Mouse (Mus musculus): ENCODE results near the gene Cfb.
"Not testable (repeated sequence)": the region's sequence is repeated elsewhere in the genome, so short reads cannot be mapped to it uniquely, and the experiment has no call there.

Cfb gene

DNA sequence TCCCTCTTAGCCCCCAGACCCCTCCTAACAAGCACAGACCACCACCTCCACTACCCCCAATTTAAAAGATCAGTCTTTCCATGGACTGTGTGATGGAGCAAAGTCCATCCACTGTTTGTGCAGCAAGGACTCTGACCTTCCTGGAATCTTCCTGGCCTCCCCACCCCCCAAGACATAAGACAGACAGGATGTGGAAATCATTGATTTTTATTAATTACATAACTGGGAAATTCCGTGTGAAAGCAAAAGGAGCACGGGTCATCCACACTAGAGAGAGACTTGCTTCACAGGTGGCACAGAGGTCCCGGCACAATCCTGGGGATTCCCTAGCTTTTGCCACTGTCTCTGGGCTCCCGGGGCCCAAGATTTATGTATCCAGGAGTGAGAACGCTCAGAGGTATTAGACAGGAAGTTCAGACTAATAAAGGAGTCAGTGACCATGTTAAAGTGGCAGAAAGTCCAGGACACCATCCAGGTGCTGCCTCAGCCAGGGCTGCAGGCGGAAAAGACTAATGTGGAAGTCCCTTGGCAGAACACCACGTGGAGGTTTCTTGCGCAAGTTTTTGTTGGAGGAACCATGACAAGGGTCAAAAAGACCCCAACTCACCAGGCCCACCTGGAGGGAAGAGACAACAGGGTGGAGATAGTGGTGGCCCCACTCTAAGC, at the start of gene Cfb:
TSS of gene Cfb (minus strand) at position 103 of the 666 bp plus-strand sequence.
- no peak for DNase-seq (ENCODE audit: low read depth, low spot score)

DNA sequence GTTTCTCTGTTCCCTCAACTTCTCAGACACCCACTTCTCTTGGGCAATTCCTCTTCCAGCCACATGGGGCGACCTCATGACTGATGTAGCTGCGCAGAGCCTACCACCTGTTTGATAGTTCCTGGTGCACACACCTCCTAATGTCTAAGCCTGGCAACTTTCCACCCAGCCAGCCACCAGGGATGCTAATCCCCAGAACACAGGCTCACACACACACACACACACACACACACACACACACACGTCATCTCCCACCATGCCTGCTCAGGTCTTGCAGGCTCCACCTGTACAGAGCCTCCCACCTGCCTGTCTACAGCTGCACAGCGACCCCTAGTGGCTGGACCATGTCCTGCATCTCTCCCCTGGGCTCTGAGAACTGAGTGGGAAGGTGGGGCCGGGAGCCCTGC, 49.6 kb upstream of the Cfb start:
- DNase-seq (ENCODE audit: low read depth, low spot score) = peak; percentile 61

DNA sequence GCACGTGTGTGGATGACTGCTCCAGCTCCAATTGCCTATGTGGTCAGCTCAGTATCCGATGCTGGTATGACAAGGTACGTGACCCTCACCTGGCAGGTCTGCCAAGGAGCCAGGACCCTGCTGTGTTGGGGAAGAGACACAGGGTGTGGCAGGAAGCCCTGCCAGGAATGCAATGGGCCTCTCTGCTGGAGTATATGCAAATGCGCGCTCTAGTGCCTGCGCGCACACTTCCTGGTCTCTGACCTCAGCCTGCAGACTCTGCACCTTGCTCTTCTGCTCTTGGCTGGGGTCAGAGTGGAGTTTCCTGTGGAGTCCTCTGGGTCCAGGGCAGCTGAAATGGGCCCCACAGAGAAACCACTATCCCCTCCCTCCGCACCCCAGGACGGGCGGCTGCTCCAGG, 48.7 kb upstream of the Cfb start:
- no peak for DNase-seq (ENCODE audit: low read depth, low spot score)

DNA sequence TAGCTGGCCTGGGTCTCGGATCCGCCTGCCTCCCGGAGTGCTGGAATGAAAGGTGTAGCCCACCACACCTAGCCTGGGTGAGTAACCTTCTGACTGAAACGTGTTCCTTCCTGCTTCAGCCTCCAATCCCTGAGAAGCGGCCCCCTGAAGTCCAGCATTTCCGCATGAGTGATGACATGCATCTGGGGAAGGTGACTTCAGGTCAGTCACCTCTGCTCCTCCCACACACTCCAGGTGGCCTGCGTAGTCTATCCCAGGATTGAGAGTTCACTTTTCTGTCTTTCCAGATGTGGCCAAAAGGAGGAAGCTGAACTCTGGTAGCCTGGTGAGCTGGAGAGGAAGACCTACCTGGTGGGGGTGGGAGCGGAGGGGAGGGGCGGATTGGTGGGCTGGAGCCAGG, 40.6 kb upstream of the Cfb start:
- no peak for DNase-seq (ENCODE audit: low read depth, low spot score)

DNA sequence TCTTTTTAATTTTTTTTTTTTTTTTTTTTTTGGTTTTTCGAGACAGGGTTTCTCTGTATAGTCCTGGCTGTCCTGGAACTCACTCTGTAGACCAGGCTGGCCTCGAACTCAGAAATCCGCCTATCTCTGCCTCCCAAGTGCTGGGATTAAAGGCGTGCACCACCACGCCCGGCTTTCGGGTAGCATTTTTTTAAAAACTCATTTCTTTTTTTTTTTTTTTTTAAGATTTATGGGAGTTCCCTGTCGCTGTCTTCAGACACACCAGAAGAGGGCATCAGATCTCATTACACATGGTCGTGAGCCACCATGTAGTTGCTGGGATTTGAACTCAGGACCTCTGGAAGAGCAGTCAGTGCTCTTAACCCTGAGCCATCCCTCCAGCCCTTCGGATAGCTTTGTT, 39.6 kb upstream of the Cfb start:
- not testable (repeated sequence) for DNase-seq (ENCODE audit: low read depth, low spot score)

DNA sequence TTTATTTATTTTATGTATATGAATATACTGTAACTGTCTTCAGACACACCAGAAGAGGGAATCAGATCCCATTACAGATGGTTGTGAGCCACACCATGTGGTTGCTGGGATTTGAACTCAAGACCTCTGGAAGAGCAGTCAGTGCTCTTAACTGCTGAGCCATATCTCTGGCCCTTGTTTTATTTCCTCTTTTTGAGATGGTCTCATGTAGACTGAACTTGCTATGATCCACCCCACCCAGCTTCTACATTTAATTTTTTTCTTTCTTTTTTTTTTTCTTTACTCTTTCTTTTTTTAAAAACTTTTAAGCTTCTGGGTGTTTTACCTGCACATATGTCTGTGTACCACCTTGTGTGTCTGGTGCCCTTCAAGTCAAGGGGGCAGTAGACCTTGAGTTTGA, 38.5 kb upstream of the Cfb start:
- DNase-seq (ENCODE audit: low read depth, low spot score) = not testable (repeated sequence)

DNA sequence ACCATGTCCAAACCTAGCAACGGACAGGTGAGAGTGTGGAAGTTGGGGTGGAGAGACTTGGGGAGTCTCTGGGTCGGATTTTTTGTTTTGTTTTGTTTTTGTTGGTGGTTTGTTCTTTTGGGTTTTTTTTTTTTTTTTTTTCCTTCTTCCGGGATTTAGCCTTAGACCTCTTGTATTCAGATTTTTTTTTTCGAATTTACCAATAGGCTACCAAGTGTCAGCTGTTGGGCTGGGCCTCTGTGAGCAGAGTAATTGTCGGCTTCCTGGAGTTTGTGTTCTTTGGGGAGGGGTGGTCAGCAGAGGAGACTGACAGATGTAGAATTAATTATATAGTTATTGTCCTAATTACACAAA, 37.5 kb upstream of the Cfb start:
- no peak for DNase-seq (ENCODE audit: low read depth, low spot score)

DNA sequence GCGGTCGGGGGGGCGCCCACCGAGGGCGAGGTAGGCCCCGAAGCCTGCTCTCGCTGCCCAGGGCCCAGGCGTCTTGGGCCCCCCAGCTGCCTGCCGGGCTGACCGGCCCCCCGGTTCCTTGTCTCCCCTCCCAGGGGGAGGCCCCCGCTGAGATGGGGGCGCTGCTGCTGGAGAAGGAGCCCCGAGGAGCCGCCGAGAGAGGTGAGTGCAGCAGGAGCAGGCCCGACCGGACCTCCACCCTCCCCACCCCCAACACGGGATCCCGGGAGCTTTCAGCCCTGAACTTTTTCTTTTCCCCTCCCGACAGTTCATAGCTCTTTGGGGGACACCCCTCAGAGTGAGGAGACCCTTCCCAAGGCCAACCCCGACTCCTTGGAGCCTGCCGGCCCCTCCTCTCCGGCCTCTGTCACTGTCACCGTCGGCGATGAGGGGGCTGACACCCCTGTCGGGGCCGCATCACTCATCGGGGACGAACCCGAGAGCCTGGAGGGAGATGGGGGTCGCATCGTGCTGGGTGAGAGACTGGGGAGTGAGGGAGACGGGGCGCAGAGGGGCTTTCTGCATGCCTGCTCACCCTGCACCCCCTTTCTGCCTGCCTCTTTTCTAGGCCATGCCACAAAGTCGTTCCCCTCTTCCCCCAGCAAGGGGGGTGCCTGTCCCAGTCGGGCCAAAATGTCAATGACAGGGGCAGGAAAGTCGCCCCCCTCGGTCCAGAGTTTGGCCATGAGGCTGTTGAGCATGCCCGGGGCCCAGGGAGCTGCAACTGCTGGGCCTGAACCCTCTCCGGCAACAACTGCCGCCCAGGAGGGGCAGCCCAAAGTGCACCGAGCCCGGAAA, 37.0 kb upstream of the Cfb start:
- DNase-seq (ENCODE audit: low read depth, low spot score) = no peak

DNA sequence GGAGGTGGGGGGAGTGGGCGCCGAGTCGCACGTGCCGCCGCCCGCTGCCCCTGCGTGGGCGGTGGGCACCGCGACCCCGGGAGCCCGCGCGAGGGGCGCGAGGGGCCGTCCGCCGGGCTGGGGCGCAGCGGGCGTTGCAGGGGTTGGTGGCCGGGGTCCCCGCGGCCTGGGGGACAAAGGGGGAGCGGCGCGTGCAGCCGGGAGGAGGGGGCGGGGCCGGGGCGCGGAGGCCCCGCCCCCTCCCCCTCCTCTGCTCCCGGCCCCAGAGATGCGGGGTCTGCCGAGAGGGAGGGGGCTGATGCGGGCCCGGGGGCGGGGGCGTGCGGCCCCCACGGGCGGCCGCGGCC, 36.4 kb upstream of the Cfb start:
- no peak for DNase-seq (ENCODE audit: low read depth, low spot score)

DNA sequence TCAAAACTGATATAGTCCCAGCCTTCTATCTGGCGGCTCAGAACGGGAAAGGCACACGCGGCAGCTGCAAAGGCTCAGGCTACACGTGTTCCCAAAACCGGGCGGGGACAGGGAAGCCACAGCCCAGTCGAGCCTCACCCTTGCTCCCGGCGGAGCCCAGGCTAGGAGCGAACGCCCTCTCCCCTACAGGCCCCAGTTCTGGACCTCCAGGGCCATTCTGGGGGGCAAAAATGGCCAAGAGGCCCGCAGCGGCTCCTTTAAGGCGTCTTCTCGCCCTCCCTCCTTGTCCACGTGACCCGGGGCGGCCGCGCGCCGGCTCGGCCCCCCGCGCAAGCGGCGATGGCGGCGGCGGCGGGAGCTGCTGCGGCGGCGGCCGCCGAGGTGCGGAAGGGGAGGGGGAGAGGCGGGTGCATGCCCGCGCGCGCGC, 35.9 kb upstream of the Cfb start, which contains the start of the genes C2 and Ehmt2:
TSS of gene C2 (minus strand) at position 106 of the 427 bp plus-strand sequence.
TSS of gene Ehmt2 (plus strand) at position 310 of the 427 bp plus-strand sequence.
- peak; percentile 36 for DNase-seq (ENCODE audit: low read depth, low spot score)

DNA sequence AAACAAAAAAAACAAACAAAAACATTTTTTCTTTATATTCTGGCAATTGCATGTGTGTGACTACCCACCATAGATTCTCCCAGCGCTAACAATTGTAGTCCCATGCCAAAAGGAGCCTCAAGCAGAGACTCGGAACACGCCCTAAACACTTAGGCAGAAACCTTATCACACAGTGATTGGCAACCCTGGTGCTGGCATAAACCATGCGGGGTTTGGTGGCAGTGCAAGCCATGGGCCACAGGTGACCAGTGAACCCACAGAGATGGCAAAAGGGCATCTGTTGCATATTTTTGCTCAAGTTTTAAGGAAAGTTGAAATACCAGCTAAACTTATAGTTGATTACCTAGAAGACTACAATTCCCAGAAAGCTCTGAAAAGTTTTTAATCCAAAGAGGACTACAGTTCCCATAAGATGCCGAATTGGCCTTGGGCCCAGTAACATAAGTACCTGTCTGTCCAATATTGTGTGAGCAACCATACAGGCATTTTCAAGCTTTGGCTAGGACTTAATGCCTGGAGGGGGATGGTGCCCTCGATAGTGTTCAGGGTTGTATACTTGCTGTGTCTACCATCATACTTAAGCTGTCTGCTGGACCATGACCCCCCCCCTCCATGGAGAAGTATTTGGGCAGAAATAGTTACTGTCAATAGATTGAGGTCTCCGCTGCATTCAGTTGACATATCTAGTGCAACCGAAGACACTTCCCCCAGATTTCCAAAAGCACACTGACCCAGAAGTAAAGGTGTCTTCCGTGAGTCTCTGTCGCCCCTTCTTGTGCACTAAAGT, 35.2 kb upstream of the Cfb start:
- DNase-seq (ENCODE audit: low read depth, low spot score) = no peak

DNA sequence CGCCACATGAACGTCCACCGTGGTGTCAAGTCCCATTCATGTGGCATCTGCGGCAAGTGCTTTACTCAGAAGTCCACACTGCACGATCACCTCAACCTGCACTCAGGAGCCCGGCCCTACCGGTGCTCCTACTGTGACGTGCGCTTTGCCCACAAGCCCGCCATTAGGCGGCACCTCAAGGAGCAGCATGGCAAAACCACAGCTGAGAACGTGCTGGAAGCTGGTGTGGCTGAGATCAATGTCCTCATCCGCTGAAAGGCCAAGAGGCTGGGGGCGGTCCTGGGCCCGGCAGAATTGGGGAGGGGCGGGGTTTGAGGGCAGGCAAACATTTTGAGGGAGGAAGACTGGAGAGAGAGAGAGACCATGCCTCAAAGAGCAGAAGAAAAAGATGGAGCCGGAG, 34.0 kb upstream of the Cfb start:
- DNase-seq (ENCODE audit: low read depth, low spot score) = no peak

DNA sequence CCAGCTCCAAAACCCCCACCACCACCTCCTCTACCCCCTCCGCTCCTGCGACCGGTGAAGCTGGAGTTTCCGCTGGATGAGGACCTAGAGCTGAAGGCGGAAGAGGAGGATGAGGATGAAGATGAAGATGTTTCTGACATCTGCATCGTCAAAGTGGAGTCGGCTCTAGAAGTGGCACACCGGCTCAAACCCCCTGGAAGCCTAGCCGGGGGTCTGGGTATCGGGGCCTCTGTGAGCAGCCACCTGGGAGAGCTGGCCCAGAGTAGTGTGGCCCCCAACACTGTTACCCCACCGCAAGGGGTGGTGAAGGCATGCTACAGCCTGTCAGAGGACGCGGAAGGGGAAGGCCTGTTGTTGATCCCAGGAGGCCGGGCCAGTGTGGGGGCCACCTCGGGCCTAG, 33.4 kb upstream of the Cfb start:
- no peak for DNase-seq (ENCODE audit: low read depth, low spot score)

DNA sequence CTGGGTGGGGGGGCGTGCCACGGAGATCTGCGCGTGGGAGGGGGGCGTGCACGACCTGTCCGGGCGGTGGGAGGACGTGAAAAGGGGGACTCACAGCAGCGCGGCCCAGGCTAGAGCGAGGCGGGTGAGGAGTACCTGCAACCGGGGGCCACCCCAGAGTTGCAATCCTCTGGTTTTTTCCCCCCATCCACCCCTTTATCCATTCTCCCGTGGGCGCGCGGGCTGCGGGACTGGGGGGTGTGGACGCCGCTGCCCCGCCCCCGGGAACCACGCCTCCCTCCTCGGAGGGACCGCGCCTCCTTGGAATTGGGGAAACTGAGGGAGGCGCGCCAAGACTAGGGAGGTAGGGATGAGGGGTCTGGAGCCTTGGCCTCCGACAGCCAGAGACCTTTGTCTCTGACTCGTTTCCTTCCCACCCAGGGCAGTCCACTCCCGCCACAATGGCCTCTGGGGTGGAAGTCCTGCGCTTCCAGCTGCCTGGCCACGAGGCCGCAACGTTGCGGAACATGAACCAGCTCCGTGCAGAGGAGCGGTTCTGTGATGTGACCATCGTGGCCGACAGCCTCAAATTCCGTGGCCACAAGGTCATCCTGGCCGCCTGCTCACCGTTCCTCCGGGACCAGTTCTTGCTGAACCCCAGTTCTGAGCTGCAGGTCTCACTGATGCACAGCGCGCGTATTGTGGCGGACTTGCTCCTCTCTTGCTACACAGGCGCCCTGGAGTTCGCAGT, 32.6 kb upstream of the Cfb start:
- no peak for DNase-seq (ENCODE audit: low read depth, low spot score)

DNA sequence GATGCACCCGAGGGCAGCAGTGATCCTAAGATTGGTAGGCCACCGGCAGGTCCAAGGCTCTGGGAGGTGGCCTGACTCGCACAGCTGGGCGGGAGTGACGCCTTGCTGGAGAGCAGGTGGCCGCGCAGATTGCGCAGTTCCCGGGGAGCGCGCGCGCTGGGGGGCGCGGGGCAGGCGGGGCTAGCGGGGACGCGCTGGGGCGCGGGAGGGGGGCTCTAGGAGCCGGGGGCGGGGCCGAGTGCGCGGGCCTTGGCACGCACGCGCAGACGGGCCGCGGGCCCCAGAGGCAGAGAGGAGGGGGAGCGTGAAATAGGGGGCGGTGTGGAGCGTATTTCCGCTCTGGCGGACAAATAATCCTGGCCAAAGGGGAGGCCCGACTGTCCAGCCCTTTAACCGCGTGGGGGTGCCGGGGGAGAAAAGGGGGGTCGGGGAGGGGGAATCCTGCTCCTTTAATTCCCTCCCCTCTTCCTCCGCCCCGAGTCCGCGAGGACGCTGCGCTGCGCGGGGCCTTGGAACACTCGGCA, 31.8 kb upstream of the Cfb start:
- DNase-seq (ENCODE audit: low read depth, low spot score) = peak; percentile 55

DNA sequence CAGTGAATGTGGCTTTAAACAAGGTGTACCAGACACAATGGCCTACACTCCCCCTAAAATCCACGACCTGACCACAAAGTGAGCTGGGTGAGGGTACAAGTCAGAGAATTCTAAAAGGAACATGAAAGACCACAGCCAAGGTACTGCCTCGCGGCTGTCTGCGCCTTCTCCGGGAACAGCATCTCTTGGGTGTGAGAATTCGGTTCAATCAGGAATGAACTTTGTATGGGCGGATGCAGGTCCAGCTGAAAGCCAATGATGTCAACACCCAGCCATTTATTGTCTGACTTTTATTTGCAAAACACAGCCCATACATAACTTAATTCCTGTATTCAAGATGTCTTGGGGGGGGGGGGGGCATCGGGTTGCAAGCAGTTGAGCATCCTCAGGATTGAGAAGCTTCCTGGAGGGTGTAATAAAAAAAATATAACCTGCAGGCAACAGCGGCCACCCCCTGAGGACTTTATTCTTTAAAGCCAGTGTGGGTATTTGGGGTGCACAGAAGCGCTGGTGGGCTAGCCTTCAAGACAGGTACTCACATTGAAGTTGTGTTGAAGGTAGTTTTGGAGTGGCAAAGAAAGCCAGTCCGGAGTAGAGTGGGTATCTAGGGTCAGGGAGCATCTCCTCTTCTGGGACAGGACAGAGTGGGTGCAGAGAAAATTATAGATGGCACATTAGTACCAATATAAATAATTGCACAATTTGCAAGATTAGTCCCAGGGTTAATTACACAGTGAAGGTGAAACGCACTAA, 30.9 kb upstream of the Cfb start:
- no peak for DNase-seq (ENCODE audit: low read depth, low spot score)

DNA sequence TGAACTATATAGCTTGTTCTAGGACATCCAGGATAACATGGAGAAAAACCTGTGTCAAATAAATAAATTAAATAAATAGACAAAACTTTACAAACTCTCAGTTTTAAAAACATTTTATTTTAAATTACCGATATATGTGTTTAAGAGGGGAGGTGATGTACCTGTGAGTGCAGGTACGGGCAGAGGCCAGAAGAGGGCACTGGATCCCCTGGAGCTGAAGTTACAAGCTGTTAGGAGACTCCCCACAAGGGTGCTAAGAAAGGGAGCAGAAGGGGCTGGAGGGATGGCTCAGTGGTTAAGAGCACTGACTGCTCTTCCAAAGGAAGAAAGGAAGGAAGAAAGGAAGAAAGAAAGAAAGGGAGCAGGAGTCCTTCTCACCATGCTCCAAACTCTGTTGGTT, 29.1 kb upstream of the Cfb start:
- DNase-seq (ENCODE audit: low read depth, low spot score) = no peak

DNA sequence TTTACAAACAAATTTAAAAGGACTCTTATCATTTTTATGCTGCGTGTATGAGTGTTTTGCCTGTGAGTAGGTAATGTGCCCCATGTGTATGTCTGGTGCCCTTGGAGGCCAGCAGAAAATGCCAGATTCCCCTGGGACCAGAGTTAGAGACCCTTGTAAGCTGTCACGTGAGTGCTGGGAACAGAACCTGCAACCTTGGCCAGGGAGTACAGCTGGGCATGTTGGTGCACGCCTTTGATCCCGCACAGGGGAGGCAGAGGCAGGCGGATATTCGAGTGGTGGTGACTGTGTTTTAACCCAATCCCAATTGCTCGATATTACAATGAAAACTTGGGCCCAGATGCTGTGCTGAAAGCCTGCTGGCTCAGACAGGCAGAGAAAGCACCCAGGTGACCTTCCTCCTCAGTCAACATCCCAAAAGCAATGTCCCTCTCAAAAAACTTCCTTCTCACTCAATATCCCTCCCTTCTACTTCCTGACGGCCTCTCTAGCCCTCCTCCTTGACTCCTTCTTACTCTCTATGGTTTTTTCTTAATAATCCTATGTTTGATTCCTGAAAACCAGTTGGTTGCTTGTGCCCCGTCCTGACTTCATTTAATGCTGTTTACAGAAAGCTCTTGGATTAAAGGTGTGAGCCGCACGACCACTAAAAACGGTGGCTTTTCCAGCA, 27.9 kb upstream of the Cfb start:
- no peak for DNase-seq (ENCODE audit: low read depth, low spot score)

DNA sequence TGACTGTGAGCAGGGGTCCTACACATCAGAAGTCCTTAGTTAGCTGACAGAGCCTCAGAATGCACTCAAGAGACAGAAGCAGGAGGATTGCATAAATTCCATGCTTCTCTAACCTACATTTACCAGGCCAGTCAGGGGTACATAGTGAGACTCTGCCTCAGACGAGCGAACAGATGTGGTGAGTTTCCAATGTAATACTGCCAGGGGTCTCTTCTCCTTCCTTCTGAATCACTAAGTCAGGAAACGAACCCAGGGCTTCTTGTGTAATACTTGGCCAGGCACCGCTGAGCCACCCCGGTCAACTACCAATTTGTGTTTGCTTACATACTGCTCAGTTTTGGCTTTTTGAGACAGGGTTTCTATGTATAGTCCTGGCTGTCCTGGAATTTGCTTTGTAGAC, 25.6 kb upstream of the Cfb start:
- no peak for DNase-seq (ENCODE audit: low read depth, low spot score)

DNA sequence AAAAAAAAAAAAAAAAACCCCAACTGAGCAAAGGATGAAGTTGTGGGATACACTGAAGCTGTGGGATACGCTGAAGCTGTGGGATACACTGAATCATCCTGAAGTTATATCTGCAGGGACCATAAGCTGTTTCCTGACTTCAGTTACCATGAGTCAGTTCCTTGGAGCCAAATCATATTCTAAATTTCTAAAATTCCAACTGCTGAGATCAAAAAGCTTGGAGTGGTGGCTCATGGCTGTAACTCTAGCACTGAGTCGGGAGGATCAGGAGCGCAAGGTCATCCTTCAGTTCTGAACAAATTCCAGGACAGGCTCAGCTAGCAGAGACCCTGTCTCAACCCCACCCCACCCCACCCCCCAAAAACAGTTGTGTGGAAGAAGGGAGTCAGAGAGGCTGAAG, 23.3 kb upstream of the Cfb start:
- no peak for DNase-seq (ENCODE audit: low read depth, low spot score)

Measured in c-Kit-negative CD71-positive TER-119-positive erythroid progenitor cells, embryonic 14.5 days (primary cell).